Mouse (Mus musculus): ENCODE results near the gene Evi2.
A peak's percentile ranks its signal among the peaks of the same experiment; 100 is the strongest.

Gene Evi2

DNA sequence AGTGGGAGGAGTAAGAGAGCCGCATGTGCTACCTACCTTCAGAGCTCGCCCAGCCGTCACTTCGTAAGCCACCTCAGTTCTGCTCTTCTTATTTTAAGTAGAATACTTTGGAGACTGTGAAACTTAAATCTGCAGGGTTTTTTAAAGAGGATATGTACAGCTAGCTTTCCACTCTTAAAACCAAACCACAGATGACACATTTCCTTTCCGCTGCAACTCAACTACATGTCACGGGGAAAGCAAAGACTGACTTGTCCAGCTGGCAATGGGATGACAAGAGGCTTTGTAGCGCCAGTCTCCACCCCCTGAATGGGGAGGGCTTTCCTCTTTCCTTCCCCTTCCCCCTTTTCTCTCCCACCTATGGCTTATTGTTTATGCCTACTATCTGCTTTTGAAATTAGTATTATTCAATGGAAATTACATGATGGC lies at the start of gene Evi2, which contains the start of gene Evi2a:
TSS of gene Evi2 (minus strand) at position 257 of the 429 bp plus-strand sequence.
TSS of gene Evi2a (minus strand) at position 277 of the 429 bp plus-strand sequence.
- DNase-seq: peak; percentile 64

GRCm38 (mm10) chr11:79577741-79578140 lies 47.4 kb upstream of the Evi2 start:
- DNase-seq: peak; percentile 90

DNA sequence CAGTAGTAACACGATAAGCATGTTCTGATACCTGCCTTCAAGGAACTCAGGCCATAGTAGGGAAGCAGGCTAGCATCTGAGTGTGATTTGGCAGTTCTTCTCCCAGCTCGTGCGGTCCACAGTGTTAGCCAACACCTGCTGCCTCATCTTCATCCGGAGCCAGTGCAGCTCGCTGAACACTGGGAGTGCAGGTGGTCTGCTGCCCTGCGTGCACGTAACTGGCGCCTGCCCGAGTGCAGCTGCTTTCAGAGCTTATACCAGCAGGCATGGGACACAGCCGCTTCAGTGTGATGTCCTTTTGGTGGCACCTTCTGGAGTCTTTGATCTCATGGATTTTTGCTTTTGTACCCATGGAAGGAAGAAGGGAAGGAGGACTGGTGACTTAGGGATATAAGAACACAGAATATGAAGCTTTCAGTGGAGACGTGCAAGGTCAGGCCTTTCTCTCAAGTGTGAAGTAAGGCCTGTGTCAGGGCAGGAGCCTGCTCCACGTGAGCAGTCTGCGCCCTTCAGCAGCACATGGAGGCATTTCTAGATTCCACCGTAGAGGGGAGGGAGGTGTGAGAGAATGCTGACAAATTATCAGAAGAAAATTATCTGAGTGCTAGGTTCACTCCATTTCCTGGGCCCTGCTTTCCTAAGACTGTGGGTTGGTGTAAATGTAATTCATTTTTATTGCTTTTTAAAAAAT lies 45.1 kb upstream of the Evi2 start:
- no peak for DNase-seq

DNA sequence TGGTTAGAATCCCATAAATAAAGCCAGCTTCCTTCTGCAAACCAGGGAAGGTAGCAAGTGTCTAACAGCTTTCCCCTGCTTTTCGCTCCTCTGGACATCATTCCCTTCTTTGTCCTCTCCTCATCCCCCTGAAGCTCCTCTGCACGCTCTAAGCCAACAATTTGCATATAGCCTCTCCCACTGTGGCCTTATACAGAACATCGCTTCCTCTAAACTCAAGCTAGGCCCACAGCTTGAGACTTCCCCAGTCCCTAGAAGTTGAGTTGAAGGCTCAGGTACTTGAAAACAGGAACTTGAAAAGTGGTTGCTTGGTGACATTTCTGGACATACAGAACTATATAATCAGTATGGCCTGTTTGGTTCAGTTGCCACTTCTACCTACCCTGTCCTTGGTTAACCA lies 43.4 kb upstream of the Evi2 start:
- DNase-seq: peak; percentile 32

DNA sequence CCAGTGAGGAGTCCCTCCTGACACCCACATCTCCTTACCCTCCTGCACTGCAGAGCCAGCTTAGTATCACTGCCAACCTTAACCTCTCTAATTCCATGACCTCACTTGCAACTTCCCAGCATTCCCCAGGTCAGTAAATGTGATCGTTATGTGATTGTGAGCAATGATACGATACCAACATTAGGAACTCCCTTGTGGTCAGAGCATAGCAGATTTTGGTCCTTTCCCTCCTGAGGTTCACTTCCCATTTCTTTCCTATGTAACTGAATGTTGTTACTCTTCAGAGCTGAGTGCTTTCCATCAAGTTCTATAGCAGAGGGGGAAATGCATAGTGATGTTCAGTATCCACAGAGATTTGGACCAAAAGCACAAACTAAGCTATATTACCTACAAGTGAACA lies 39.9 kb upstream of the Evi2 start:
- DNase-seq: no peak

DNA sequence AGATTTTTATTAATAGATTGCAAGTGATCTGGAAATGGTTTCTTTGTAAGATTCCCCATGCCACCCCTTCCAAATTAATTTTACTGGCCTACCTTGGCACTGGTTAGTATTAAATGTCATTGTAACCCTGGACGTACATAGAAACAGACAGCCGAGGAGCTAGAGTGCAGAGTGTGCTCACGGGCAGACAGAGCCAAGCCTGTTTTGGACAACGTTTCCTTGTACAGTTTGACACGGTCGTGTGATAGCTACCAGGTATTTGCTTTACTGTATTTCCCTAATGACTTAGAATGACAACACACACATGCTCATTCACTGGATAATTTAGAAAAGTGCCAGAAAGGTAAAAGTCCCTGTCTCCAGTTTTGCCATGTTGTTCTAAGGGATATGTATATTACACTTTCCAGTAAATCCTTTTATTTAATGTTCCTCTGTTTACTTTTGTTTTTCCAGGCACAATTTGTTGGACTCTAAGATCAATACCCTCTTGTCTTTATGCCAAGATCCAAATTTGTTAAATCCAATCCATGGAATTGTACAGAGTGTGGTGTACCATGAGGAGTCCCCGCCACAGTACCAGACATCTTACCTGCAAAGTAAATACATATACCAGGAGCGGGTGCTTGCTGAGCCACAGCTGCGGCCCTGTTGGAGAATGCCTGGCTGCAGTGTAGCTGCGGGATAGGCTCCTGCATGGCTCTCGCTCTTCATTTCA lies 38.0 kb upstream of the Evi2 start:
- DNase-seq: no peak

- DNase-seq: no peak
Observed at GRCm38 (mm10) chr11:79566947-79567346, 36.6 kb upstream of the Evi2 start.

DNA sequence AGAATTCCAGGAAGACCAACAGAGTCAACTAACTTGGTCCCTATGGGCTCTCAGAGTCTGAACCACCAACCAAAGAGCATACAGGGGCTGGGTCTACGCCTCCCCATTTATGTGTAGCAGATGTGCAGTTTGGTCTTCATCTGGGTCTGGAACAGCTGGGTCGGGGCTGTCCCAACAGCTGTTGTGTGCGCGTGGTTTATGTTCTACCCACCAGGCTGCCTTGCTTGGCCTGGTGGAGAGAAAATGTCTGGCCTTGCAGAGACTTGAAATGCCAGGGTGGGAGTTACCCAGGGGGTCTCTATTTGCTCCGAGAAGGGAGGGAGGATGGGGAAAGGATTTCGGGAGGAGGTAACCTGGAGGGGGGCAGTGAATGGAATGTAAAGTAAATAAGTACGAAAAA lies 33.1 kb upstream of the Evi2 start:
- no peak for DNase-seq

GRCm38 (mm10) chr11:79560536-79560935 lies 30.1 kb upstream of the Evi2 start:
- no peak for DNase-seq

DNA sequence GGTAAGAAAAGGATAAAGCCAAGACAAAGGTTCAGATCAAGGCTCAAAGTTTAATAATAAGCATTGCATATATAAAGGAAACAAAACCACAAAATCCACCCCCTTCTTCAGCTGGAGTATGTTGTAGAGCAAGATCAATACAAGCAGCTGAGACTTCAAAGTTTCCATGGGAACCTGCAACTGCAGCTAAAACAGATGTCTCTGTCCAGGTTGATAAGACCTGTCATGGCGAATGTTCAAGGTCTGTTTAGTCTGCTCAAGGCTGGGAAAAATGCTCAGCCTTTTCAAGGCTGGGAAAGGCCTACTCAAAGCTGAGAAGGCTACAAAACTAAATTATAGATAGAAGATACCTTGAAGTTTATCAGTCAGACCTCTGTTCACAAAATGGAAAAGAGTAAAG lies 22.2 kb upstream of the Evi2 start:
- no peak for DNase-seq

- no peak for DNase-seq
Observed at GRCm38 (mm10) chr11:79536293-79536692, 5.9 kb upstream of the Evi2 start.

DNA sequence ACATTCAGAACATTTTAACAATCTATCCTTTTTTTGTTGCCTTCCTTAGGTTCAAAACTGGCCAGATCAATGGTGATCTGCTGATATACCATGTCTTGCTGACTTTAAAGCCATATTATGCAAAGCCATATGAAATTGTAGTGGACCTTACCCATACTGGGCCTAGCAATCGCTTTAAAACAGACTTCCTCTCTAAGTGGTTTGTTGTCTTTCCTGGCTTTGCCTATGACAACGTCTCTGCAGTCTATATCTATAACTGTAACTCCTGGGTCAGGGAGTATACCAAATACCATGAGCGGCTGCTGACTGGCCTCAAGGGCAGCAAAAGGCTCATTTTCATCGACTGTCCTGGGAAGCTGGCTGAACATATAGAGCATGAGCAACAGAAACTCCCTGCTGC lies 5.2 kb upstream of the Evi2 start:
- DNase-seq: no peak

DNA sequence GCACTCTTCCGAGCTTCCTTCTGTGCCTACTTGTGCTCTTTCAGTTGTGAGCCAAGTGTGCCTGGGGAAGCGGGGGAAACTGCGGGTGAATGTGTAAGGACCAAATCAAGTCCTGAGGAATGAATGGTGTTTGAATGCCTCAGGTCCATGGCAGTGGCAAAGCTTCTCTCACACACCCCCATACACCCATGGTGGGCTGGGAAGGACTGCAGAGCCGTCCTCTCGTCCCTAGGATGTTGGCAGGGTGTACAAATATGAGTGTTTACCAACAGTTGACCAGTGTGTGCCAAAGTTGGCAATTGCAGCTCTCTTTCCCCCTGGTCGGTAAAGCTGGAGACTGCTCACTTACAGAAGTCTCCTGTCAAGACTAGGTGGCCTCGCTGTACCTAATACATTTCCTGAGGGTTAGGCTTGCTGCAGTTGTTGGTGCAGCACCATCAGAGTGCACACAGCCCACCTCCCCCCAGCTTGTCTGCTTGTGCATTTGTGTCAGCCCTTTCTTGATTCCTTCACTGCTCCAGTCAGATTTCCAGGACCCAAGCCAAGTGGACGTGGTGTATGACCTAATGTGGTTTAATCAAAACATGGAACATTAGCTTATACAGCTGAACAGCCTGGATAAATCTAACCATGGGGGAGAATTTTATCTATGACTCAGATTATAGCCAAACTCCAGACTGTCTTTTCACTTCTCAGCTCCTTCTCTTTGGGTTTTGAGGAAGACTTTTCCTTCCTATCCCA lies 3.7 kb upstream of the Evi2 start:
- DNase-seq: peak; percentile 58

GRCm38 (mm10) chr11:79533311-79533710 lies 2.9 kb upstream of the Evi2 start:
- DNase-seq: no peak

DNA sequence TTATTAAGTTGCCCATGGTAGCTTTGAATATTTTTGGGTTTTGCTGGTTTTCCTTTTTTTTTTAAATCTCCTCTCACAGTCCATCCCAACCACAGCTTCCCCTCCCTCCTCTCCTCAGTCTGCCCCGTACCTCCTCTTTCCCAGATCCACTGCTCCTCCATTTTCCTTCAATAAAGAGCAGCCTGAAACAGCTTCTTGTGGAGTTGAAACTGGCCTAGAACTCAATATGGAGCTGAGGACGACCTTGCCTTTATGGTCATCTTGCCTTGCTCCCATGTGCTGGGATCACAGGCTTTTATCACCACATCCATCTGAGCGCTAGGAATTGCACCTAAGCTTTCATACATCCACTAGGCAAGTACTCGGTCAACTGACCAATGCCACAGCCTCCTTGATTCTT lies 1.1 kb upstream of the Evi2 start:
- DNase-seq: no peak

DNA sequence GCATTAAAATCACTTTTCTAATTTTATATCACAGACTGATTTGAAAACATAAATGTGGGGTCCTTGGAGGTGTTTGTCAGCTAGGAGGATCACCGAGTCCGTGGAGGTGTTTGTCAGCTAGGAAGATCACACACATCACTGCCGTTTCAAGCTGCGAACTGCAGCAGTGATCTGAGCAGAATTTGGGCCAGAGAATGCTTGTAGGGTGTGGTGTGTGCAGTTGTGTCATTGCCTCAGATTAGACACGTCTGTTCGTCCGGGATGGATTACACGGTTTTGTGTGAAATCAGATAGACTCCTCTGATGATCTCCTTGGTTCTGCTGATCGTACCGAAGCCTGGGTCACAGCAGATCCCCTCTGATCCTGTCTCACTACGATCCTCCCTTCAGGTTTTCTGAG lies 385 bp upstream of the Evi2 start:
- no peak for DNase-seq

- DNase-seq: no peak
Observed at GRCm38 (mm10) chr11:79529736-79530135, 653 bp downstream of the Evi2 start.

- no peak for DNase-seq
Observed at GRCm38 (mm10) chr11:79529226-79529625, 1.2 kb downstream of the Evi2 start.

- no peak for DNase-seq
Observed at GRCm38 (mm10) chr11:79528601-79529000, 1.8 kb downstream of the Evi2 start.

DNA sequence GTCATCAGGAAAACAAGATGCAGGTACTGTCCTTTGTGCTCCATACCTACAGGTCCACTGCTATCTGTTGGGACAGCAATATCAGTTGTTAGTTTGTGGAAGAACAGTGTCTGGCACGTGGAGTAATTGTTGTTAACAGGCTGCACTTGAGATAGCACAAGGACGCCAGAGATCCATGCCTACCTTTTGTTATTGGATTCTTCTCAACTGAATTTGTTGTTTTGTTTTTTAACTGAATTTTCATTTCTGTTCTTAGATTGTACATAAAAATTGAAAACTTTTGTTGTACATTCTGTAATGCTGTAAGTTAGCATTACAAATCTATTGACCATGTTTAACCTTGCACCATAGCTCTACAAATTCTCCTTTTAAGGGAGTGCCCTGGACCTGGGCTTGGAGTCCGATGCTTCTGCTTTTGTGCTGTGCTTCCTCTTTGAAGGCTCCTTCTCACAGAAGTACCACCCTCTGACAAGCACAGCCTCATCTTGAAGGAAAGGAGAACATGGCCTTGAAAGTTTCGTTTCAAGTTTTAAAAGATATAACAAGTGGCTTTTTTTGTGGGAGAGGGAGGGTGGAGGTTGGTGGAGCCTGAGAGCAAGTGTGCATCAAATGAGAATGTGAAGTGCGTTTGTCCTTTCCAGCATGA lies 2.5 kb downstream of the Evi2 start:
- DNase-seq: peak; percentile 69

DNA sequence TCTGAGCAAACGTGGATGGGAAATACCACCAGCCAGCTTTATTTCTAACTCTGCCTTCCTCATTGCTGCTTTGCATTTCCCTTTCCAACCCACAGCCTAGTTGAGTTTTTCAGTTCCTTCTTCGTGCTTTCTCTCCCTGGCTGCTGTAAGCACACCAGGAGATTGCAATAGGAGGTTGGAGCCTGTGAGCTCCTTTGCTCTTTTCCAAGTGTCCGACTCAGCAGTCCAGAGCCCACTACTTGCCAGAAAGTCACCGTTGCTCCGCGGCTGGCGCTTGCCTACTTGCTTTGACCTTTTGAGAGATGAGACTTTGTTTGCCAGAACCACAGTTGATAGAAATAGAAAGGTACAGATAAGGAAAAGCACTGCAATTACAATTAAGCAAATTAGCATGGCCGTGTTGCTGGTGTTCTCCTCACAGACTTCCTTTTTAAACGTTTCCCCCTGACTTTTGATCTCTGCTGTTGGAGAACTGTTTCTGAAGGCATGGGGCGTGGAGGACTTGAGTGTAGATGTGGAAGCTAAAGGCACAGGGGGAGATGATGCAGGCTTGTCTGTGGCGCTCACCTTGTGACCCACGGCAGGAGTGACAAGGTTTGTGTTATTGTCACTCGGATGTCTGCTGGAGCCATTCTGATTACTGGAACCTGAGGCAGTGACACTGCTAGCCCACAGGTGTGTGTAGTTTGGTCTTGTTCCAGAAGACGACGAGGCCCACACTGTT lies 3.2 kb downstream of the Evi2 start:
- peak; percentile 45 for DNase-seq

- no peak for DNase-seq
Observed at GRCm38 (mm10) chr11:79526549-79526948, 3.8 kb downstream of the Evi2 start.

GRCm38 (mm10) chr11:79524310-79524575 lies 6.1 kb downstream of the Evi2 start:
- no peak for DNase-seq
